Mouse (Mus musculus): Measurements from ENCODE around the gene Nfkb1. TPM values are rescaled to one million over a fixed set of nuclear protein-coding genes. Genes with fewer than 3 reads are reported as not detected.

Gene Nfkb1
- polyA plus RNA-seq, 1 experiment from 2014 or later, result 12.3 TPM

DNA sequence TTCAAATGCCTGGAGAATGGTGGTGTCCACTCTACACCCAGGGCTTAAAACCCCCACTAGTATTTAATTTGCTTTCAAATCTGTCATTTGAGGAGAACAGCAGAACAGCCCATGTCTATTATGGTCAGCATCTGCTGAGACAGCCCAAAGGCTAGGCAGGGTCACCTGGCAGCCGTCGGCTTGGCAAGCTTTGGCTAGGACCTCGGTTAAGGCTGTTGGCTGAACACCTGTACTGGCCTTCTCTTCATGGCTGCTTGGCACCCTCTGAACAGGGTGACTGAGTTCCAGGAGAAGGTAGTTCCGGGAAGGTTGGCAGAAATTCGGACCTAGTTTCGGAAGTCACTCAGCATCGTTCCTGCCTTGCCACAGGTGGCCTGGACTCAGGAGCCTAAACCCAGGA, 109.1 kb downstream of the Nfkb1 start:
- WGBS, result 93% methylated on average over 7 of the region's 7 CpGs
- Histone ChIP-seq H3K9me3 (ENCODE audit: control insufficient read depth, low read length) (no peaks in the 10 kb centered on the region), H3K27me3 (ENCODE audit: control insufficient read depth, insufficient read depth, low read length) (no peaks in the 10 kb centered on the region), H3K4me1 (replicated peaks; ENCODE audit: control insufficient read depth, insufficient read depth, low read length) (peaks cover 3% of the 10 kb centered on the region; the same call in 1 of the 2 replicates), H3K36me3 (ENCODE audit: control insufficient read depth, insufficient read depth, low read length) (no peaks in the 10 kb centered on the region), H3K4me3 (ENCODE audit: low read depth, low read length) (no peak overlapping the region), H3K27ac (ENCODE audit: low read depth, low read length) (no peak overlapping the region), H3K4me2 (replicated peaks; ENCODE audit: low read depth, low read length) (no peak overlapping the region), H3K9ac (ENCODE audit: low read depth, low read length) (no peak overlapping the region)
- ATAC-seq (ENCODE audit: low FRiP score), result no peak
- no peak for DNase-seq (ENCODE audit: low spot score)

DNA sequence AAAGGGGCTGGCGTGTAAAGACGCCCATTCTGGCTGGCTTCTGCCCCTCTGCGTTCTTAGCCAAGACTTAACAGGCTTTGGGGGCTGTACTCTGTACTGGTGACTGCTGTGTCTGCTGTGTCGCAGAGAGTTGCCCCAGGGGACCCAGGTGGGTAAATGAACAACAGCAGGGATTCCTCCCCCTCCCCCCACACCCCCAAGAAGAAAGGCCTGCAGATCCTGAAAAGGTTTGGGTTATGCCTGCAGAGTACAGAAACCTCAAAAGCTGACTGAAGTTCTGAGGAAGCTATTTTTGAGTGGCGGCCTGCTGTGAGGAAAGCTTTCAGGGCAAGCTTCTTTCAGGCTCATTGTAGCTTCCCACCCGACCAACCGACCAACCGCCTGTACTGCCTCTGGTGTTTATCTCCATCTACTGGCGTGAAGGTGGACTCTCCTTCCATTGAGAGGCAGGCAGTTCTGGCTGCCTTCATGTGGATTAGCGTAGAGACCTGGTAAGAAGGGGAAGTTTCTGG, 109.7 kb downstream of the Nfkb1 start:
- H3K4me2 ChIP-seq (replicated peaks; ENCODE audit: low read depth, low read length), result no peak overlapping the region
- peak; percentile 65; the same call in 1 of the 2 replicates for ATAC-seq (ENCODE audit: low FRiP score)
- 0 out of 2 replicates have a peak overlapping the region, but pooled peaks have one; percentile 19 for H3K9ac ChIP-seq (ENCODE audit: low read depth, low read length)

DNA sequence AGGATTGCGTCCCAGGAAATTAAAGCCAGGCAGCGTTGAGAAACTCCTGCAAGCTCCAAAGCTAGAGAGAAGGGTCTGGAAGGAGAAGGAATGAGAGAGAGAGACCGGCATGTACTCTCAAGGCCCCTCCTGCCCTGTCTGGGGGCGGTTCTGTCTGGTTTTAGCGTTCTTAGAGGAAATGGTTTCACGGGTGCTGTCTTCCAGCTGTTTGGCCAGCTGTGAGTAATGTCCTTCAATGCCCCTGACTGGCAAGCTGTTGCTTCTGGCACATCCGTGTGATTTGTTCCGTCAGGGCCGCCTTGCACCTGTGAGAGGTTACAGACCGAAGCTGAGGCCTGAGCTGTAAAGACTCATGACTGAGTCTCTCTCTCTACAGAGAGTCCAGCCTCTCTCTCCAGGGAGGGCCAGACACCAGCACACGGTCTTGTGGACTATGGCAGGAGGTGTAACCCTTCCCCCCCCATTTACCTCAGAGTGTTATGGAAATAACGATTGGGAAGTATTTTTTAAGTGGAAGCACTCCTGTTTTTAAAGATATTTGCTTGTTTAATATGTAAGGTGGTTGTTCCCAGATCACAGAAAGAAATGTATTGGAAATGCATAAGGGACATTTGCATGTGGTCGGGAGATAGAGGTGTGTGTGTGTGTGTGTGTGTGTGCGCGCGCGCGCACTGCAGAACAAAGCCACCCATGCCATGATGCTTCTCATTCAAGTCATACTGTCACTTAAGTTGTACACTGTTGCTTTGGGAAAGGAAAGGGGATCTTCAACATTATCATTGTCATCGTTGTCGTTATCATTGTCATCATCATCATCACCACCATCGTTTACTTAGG, 110.7 kb downstream of the Nfkb1 start:
- no peak overlapping the region for H3K27ac ChIP-seq (ENCODE audit: low read depth, low read length)
- WGBS, result 82% methylated on average over 21 of the region's 21 CpGs

More for the DNA sequence above, 109.7 kb downstream of the Nfkb1 start:
- Histone ChIP-seq H3K27me3 (ENCODE audit: control insufficient read depth, insufficient read depth, low read length) (no peaks in the 10 kb centered on the region), H3K27ac (ENCODE audit: low read depth, low read length) (no peak overlapping the region), H3K4me3 (ENCODE audit: low read depth, low read length) (no peak overlapping the region), H3K4me1 (replicated peaks; ENCODE audit: control insufficient read depth, insufficient read depth, low read length) (peaks cover 3% of the 10 kb centered on the region; the same call in 1 of the 2 replicates), H3K36me3 (ENCODE audit: control insufficient read depth, insufficient read depth, low read length) (no peaks in the 10 kb centered on the region), H3K9me3 (ENCODE audit: control insufficient read depth, low read length) (no peaks in the 10 kb centered on the region)
- 12% methylated on average over 10 of the region's 10 CpGs for WGBS
- DNase-seq (ENCODE audit: low spot score), result peak; percentile 56

DNA sequence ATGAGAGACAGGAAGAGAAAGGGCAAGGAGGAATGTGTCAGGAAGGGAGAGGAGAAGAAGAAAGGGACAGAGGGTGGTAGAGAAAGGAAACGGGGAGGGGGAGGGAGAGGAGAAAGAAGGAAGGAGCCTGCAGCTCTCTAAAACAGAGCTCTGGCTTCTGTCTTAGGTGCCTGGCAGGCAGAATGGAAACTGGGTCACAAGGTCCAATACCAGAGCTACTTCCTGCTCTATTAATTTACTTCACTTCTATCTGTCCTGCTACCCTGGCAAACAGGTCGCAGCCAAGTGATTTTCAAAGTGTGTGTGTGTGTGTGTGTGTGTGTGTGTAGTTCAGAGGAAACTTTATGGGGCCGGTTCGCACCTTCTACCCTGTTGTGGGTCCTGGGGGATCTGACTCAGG, 112.2 kb downstream of the Nfkb1 start:
- Histone ChIP-seq H3K4me2 (replicated peaks; ENCODE audit: low read depth, low read length) (no peak overlapping the region), H3K4me3 (ENCODE audit: low read depth, low read length) (no peak overlapping the region), H3K9me3 (ENCODE audit: control insufficient read depth, low read length) (no peaks in the 10 kb centered on the region), H3K27ac (ENCODE audit: low read depth, low read length) (no peak overlapping the region), H3K27me3 (ENCODE audit: control insufficient read depth, insufficient read depth, low read length) (no peaks in the 10 kb centered on the region), H3K36me3 (ENCODE audit: control insufficient read depth, insufficient read depth, low read length) (no peaks in the 10 kb centered on the region), H3K4me1 (replicated peaks; ENCODE audit: control insufficient read depth, insufficient read depth, low read length) (peaks cover 3% of the 10 kb centered on the region; the same call in 1 of the 2 replicates), H3K9ac (ENCODE audit: low read depth, low read length) (no peak overlapping the region)
- DNase-seq (ENCODE audit: low spot score), result no peak
- ATAC-seq (ENCODE audit: low FRiP score), result no peak
- 53% methylated on average over 4 of the region's 4 CpGs for WGBS

More for the DNA sequence above, 110.7 kb downstream of the Nfkb1 start:
- ATAC-seq (ENCODE audit: low FRiP score) (no peak), DNase-seq (ENCODE audit: low spot score) (no peak)
- H3K4me2 ChIP-seq (replicated peaks; ENCODE audit: low read depth, low read length), result no peak overlapping the region
- no peak overlapping the region for H3K4me3 ChIP-seq (ENCODE audit: low read depth, low read length)
- no peaks in the 10 kb centered on the region for H3K27me3 ChIP-seq (ENCODE audit: control insufficient read depth, insufficient read depth, low read length)
- H3K4me1 ChIP-seq (replicated peaks; ENCODE audit: control insufficient read depth, insufficient read depth, low read length), result peaks cover 3% of the 10 kb centered on the region; the same call in 1 of the 2 replicates
- no peak overlapping the region for H3K9ac ChIP-seq (ENCODE audit: low read depth, low read length)
- H3K9me3 ChIP-seq (ENCODE audit: control insufficient read depth, low read length), result no peaks in the 10 kb centered on the region
- no peaks in the 10 kb centered on the region for H3K36me3 ChIP-seq (ENCODE audit: control insufficient read depth, insufficient read depth, low read length)

DNA sequence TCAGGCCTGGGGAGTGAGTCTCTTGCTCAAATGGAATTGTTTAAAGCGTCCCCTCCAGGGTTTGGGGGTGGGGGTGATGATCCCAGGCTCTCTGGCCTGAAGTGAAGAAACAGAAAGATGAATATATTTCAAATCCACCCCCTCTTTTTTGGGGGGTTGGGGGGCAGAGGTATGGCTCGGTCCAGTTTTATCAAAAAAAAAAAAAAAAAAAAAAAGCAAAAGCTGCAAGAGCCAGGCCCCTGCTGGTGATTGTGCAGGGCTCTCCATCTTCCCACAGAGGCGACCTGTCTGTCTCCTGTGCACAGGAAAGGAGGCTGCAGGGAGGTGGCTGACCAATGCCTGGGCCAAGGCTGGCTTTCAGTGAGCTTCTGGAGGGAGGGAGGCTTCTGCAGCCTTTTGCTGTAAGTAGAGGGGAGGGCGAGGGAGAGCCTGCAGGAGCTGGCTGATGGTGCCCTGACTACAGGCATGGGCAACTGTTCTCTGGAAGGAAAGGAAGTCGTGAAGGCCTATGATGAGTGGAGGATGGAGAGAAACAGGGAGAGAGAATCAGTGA, 112.7 kb downstream of the Nfkb1 start:
- Histone ChIP-seq H3K27me3 (ENCODE audit: control insufficient read depth, insufficient read depth, low read length) (no peaks in the 10 kb centered on the region), H3K27ac (ENCODE audit: low read depth, low read length) (no peak overlapping the region), H3K4me3 (ENCODE audit: low read depth, low read length) (no peak overlapping the region), H3K36me3 (ENCODE audit: control insufficient read depth, insufficient read depth, low read length) (no peaks in the 10 kb centered on the region), H3K9ac (ENCODE audit: low read depth, low read length) (no peak overlapping the region), H3K4me2 (replicated peaks; ENCODE audit: low read depth, low read length) (no peak overlapping the region), H3K4me1 (replicated peaks; ENCODE audit: control insufficient read depth, insufficient read depth, low read length) (peaks cover 3% of the 10 kb centered on the region; the same call in 1 of the 2 replicates), H3K9me3 (ENCODE audit: control insufficient read depth, low read length) (no peaks in the 10 kb centered on the region)
- ATAC-seq (ENCODE audit: low FRiP score), result no peak
- no peak for DNase-seq (ENCODE audit: low spot score)
- 46% methylated on average over 5 of the region's 5 CpGs for WGBS

DNA sequence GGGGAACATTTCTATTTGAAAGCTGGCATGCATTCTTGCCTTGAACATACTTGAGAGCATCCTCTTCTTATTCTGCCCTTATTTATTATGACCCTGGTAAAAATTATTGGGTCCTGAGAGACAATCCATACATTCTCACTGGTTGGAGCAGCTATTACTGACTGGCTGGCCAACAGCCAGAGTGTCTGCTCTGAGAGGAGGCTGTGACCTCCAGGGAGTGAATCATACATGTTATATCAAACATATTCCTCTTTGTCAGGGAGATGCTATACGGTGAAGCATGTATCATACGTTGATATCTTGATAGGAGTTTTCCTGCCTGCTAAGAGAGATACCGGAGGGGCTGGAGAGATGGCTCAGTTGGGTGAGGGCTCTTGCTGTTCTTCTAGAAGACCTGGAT, 116.2 kb downstream of the Nfkb1 start:
- Histone ChIP-seq H3K4me3 (ENCODE audit: low read depth, low read length) (no peak overlapping the region), H3K27ac (ENCODE audit: low read depth, low read length) (no peak overlapping the region), H3K9me3 (ENCODE audit: control insufficient read depth, low read length) (no peaks in the 10 kb centered on the region), H3K4me2 (replicated peaks; ENCODE audit: low read depth, low read length) (no peak overlapping the region), H3K27me3 (ENCODE audit: control insufficient read depth, insufficient read depth, low read length) (no peaks in the 10 kb centered on the region), H3K9ac (ENCODE audit: low read depth, low read length) (no peak overlapping the region), H3K4me1 (replicated peaks; ENCODE audit: control insufficient read depth, insufficient read depth, low read length) (no peaks in the 10 kb centered on the region), H3K36me3 (ENCODE audit: control insufficient read depth, insufficient read depth, low read length) (no peaks in the 10 kb centered on the region)
- 94% methylated on average over 3 of the region's 3 CpGs for WGBS
- ATAC-seq (ENCODE audit: low FRiP score) (no peak), DNase-seq (ENCODE audit: low spot score) (no peak)

DNA sequence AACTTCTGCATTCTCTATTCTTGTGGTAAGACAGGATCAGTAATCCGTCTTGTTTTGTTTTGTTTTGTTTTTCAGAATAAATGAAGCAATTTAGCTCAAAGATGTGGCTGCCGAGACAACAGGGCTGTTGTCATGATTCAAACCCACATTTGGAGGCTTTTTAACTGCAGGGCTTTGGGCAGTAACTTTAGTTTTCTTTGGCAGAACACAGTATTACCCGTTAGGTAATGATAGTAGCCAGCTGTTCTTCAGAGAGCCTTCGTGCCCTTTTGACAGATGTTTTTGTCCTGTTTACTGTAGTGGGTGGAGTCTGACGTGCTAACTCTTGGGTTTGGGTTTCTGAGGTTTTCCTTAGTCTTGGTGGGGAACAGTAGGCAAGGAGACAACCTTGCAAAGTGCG, 118.3 kb downstream of the Nfkb1 start:
- ATAC-seq (ENCODE audit: low FRiP score) (no peak), DNase-seq (ENCODE audit: low spot score) (no peak)
- H3K36me3 ChIP-seq (ENCODE audit: control insufficient read depth, insufficient read depth, low read length), result no peaks in the 10 kb centered on the region
- H3K4me2 ChIP-seq (replicated peaks; ENCODE audit: low read depth, low read length), result no peak overlapping the region
- H3K4me3 ChIP-seq (ENCODE audit: low read depth, low read length), result no peak overlapping the region
- no peak overlapping the region for H3K9ac ChIP-seq (ENCODE audit: low read depth, low read length)
- no peak overlapping the region for H3K27ac ChIP-seq (ENCODE audit: low read depth, low read length)
- H3K9me3 ChIP-seq (ENCODE audit: control insufficient read depth, low read length), result no peaks in the 10 kb centered on the region
- no peaks in the 10 kb centered on the region for H3K27me3 ChIP-seq (ENCODE audit: control insufficient read depth, insufficient read depth, low read length)
- WGBS, result 68% methylated on average over 6 of the region's 6 CpGs
- no peaks in the 10 kb centered on the region for H3K4me1 ChIP-seq (replicated peaks; ENCODE audit: control insufficient read depth, insufficient read depth, low read length)

DNA sequence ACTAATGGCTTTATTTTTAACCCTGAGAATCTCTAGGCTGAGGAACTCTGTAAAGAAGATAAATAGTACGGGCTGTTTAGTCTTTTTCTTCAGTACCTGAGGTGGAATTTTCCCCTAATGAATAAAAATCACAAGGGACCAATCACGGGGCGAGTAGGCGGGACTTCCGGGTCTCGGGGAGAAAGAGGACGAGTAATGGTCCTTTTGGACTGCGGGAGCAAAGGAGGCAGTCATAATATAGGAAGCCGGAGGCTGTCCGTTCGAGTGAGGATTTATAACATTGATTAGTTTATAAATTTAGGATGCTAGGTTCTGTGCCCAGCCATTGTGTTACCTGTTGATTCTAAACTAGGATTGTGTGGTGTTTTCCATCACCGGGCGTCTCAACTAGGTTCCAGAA, 119.8 kb downstream of the Nfkb1 start:
- H3K9ac ChIP-seq (ENCODE audit: low read depth, low read length), result no peak overlapping the region
- no peak for DNase-seq (ENCODE audit: low spot score)
- H3K36me3 ChIP-seq (ENCODE audit: control insufficient read depth, insufficient read depth, low read length), result no peaks in the 10 kb centered on the region
- no peaks in the 10 kb centered on the region for H3K27me3 ChIP-seq (ENCODE audit: control insufficient read depth, insufficient read depth, low read length)
- no peaks in the 10 kb centered on the region for H3K9me3 ChIP-seq (ENCODE audit: control insufficient read depth, low read length)
- no peak overlapping the region for H3K4me3 ChIP-seq (ENCODE audit: low read depth, low read length)
- no peak for ATAC-seq (ENCODE audit: low FRiP score)
- WGBS, result 73% methylated on average over 13 of the region's 13 CpGs
- H3K27ac ChIP-seq (ENCODE audit: low read depth, low read length), result no peak overlapping the region
- H3K4me2 ChIP-seq (replicated peaks; ENCODE audit: low read depth, low read length), result no peak overlapping the region
- H3K4me1 ChIP-seq (replicated peaks; ENCODE audit: control insufficient read depth, insufficient read depth, low read length), result no peaks in the 10 kb centered on the region

Measured in hindbrain, embryonic 11.5 days (tissue).